Mouse (Mus musculus): ENCODE measurements around the gene Katnal1.

Katnal1 gene

DNA sequence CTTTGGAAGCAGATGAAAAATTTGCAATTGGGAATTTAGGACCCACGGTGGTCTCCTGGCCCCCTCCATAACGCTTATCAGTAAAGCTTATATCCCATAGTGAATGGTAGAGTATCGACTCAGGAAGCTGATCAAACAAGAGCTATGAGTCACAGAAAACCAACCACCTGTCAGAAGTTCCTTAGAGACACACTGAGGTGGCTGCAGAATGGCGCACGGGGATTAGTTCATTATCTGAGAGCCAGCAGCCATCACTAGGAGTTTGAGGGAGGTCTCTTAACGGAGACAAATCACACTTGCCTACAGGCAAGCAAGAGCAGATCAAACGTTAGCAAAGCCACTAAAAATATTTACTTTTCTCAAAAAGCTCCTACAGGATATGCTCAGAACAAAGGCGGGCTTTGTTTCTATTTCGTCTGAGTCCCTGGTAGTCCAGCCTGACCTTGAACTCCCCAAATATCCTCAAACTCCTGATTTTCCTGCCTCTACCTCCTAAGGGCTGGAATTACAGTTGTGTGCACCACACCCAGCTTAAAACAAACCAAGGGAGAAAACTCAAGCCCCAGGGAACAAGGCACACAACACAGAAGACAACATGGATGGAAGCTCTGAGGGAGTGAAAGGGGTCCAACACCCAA lies 27.9 kb upstream of the Katnal1 start:
- in situ Hi-C loops (cut with MboI; ENCODE audit: low pct_unique_long_range_greater_than_20kb in 1 of 2, low sequenced_read_pairs in 2 of 2, unreplicated experiment in 1 of 2), result no loop called here

DNA sequence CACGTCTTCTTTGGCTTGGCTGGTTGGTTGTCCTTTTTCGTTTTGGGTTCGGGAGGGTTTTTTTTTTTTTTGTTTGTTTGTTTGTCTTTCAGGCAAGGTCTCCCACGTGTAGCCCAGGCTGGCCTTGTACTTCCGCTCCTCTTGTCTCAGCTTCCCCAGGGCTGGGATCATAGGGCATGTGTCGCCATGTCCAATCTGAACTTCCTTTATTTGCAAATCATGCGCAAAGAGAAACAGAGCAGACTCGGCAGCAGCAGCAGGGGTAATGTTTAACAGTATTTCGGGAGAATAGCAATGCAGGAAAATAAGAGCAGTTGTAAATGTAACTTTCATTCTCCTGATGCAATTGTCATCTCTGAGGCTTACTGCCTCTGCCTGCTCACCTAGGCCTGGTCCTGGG lies 27.0 kb upstream of the Katnal1 start:
- in situ Hi-C loops (cut with MboI; ENCODE audit: low pct_unique_long_range_greater_than_20kb in 1 of 2, low sequenced_read_pairs in 2 of 2, unreplicated experiment in 1 of 2), result no loop called here

DNA sequence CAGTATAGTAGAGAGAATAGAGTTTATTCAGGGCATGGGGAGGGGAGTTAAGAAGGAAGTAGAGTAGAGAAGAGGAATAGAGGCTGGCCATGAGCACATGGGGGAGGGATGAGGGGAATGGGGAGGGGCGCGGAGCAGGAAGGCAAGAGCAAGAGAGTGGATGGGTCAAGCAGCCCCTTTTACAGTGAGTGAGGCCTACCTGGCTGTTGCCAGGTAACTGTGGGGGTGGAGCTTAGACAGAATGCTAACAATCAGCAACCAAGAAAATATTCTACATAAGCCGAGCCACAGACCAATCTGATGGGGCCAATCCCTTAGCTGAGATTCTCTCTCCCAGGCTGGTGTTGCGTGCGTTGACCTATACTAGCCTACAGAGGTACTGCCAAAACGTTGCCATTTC lies 26.5 kb upstream of the Katnal1 start:
- in situ Hi-C loops (cut with MboI; ENCODE audit: low pct_unique_long_range_greater_than_20kb in 1 of 2, low sequenced_read_pairs in 2 of 2, unreplicated experiment in 1 of 2), result no loop called here

DNA sequence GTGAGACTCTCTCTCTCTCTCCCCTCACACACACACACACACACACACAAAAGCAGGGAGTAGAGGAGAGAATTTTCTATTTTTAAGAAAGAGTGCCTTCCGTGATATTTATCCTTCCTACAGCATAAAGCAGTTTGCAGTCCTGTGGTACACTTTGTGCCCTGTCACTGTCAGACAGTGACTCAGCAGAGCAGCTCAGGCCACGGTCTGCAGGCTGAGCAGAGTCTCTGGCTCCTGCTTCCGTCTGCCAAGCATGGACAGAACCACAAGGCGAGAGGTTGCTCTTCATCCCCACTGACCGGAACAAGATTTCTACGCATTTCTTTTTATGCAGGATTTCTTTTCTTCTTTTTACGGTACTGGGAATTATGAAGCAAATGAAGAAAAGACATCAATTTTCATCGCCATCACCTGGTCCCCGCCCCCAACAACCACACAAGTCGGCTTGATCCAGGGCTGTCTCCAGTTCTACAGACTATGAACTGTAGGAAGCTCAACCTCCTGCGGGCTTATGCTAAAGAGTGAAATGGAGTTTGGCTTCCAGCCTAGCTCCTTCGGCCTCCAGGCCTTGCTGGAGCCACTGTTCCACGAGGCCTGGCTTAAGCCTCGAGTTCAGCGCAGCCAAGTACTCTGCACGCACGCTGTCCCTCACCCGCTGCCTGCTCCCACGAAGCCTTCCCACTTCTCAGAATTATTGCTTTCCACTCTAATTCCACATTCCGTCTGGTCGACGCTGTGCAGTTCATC lies 25.4 kb upstream of the Katnal1 start:
- in situ Hi-C loops (cut with MboI; ENCODE audit: low pct_unique_long_range_greater_than_20kb in 1 of 2, low sequenced_read_pairs in 2 of 2, unreplicated experiment in 1 of 2), result no loop called here

DNA sequence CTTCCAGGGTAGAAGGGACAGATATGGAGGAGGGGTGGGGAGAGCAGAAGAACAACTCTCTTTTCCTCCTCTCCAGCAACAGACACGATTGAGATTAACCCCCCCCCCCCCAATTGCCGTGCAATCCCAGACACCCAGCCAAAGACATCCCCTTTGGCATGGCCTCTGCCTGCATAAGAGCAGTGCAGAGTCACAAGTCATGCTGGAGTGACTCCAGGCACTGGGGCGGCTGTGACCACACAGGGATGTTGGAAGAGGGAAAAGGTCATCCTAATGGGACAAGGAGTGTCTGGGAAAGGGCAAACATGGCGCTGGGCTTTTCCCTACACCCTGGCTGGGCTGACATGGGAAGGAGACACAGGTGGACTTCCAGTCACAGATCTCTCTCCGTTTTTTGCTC lies 24.0 kb upstream of the Katnal1 start:
- in situ Hi-C loops (cut with MboI; ENCODE audit: low pct_unique_long_range_greater_than_20kb in 1 of 2, low sequenced_read_pairs in 2 of 2, unreplicated experiment in 1 of 2), result no loop called here

DNA sequence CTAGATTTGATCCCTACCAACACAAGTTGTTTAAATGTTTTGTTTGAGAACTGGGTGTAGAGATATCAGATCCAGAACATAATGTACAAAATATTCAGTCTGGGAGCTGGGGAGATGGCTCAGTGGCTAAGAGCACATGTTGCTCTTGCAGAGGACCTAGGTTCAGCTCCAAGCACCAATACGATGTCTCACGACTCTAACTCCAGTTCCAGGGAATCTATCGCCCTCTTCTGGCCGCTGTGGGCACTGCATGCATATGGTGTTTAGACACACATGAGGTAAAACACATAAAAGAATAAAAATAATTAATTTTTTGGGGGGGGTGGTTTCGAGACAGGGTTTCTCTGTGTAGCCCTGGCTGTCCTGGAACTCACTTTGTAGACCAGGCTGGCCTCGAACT lies 23.3 kb upstream of the Katnal1 start:
- in situ Hi-C loops (cut with MboI; ENCODE audit: low pct_unique_long_range_greater_than_20kb in 1 of 2, low sequenced_read_pairs in 2 of 2, unreplicated experiment in 1 of 2), result no loop called here

DNA sequence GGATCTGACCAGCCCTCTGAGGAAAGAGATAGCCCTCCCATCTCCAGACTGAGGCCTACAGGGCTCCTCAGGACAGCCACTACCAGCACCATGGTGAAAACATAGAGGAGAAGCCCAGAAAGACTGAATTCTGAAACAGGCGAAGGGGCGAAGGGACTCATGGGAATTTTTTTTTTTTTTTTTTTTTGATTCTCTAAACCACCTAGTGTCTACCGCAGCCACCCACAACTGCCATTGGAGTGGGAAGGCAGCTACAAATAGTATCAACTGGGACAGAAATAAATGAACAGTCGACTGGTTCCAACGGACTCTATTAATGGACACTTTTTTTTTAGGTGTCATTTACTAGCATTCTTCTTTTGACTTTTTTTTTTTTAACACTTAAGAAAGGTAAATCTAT lies 22.2 kb upstream of the Katnal1 start:
- in situ Hi-C loops (cut with MboI; ENCODE audit: low pct_unique_long_range_greater_than_20kb in 1 of 2, low sequenced_read_pairs in 2 of 2, unreplicated experiment in 1 of 2), result no loop called here

DNA sequence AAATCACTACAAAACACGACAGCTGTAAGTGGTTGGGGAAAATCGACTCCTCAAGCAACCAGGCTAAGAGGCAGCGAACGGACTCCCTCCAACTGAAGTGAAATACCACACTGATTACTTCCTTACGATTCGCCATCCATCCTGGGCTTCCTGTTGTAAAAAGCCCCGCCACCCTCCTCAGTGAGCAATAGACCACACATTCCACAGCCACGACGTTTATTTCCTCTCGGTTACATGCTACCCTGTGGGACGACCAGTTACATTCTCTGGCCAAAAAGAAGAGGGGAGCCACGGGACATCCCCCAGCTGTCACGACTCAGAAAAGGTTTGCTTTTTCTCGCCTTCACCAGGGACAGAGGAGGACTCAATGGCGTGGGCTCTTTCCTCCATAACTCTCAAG lies 20.9 kb upstream of the Katnal1 start:
- in situ Hi-C loops (cut with MboI; ENCODE audit: low pct_unique_long_range_greater_than_20kb in 1 of 2, low sequenced_read_pairs in 2 of 2, unreplicated experiment in 1 of 2), result no loop called here

DNA sequence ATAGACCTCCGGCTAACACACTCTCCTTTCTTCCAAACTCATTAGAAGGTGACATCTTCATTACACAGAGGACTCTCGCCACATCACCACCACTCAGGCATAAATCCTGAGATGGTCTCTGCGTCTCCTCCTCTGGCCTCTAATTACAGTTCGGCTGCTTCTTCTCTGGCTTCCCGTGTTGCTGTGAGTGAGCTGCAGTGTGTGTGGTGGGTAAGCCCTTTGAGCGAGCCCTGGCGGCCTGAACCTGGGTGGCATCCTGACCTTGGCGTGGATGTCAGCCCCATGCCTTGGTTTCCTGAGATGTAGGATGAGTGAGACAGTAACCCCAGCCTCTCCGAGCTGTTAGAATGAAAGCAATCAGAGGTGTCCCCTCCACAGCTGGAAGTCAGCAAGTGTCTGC lies 19.5 kb upstream of the Katnal1 start:
- in situ Hi-C loops (cut with MboI; ENCODE audit: low pct_unique_long_range_greater_than_20kb in 1 of 2, low sequenced_read_pairs in 2 of 2, unreplicated experiment in 1 of 2), result no loop called here

DNA sequence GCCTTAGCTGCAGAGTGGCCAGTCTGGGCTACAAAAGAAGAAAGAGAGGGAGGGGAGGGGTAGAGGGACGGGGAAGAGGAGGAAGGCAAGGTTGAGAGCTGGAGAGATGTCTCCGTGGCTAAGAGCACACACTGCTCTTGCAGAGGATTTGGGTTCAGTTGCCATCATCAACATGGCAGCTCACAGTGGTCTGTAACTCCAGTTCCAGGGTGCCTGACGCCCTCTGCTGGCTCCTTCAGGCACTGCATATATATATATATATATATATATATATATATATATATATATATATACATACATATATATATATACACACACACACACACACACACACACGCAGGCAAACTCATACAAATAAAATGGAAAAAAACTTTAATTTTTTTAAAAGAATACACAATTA lies 18.3 kb upstream of the Katnal1 start:
- in situ Hi-C loops (cut with MboI; ENCODE audit: low pct_unique_long_range_greater_than_20kb in 1 of 2, low sequenced_read_pairs in 2 of 2, unreplicated experiment in 1 of 2), result no loop called here

DNA sequence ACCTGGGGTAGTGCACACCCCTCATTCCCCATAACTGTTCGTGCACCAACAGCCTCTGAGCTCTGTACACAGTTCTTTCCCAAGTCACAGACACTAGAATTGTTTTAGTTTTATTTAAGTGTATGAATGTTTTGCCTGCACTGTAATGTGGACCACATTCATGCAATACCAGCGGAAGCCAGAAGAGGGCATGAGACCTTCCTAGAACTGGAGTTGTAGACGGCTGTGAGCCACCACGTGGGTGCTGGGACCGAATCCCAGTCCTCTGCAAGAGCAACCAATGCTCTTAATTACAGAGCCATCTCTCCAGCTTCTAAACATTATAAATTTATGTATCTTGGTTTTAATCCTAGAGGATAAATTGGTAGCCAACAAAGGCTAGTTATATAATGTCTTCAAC lies 17.7 kb upstream of the Katnal1 start:
- in situ Hi-C loops (cut with MboI; ENCODE audit: low pct_unique_long_range_greater_than_20kb in 1 of 2, low sequenced_read_pairs in 2 of 2, unreplicated experiment in 1 of 2), result no loop called here

DNA sequence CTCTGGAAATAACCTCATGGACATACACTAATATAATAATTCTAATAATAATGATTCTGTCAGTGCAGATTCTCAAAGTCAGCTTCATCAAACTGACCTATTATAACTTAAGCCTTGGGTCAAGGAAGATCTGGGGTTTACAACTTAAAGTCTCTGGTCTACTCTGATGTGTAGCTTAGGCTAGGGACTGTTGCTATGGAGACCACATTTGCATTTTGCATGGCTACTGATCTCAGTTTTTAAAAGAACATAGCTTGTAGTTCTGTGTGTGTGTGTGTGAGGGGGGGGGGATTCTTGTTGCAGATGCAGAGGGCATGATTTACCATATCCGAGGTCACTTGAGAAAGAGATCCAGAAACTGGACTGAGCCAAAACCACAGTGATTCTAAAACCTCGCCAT lies 16.6 kb upstream of the Katnal1 start:
- in situ Hi-C loops (cut with MboI; ENCODE audit: low pct_unique_long_range_greater_than_20kb in 1 of 2, low sequenced_read_pairs in 2 of 2, unreplicated experiment in 1 of 2), result no loop called here

DNA sequence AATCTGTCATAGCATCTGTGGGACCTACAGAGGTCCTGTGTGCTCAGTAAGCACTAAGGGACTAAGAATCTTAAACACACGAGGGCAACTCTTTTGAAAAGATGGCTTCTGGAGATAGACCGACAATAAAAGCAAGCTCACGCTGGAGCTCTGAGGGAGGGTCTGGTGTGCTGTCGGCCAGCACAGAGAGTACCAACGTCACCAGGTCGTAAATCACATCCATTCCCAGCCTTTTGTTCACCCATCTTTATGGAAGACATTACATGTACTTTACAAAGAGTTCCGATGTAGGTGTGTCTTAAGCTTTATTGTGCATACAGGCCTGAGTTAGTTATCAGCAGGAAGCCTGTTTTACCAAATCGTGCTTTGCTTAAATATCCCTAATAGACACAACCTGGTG lies 14.9 kb upstream of the Katnal1 start:
- in situ Hi-C loops (cut with MboI; ENCODE audit: low pct_unique_long_range_greater_than_20kb in 1 of 2, low sequenced_read_pairs in 2 of 2, unreplicated experiment in 1 of 2), result no loop called here

DNA sequence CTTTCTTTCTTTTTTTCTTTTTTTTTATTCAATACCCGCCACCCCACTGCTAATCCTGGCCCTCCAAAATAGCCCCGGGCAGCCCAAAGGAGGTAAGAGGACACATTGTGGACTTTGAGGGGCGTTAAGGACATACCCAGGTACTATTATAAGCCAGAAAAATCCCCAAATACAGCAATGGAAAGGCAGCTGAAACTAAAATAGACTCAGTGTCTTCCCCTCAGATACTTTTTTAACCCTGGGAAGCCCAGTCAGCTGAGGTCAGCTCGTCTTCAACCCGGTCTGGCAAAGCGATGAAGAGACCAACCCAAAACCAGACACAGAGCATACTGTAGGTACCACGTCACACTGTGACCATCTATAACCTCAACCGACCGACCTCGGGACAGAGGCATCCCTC lies 14.3 kb upstream of the Katnal1 start:
- in situ Hi-C loops (cut with MboI; ENCODE audit: low pct_unique_long_range_greater_than_20kb in 1 of 2, low sequenced_read_pairs in 2 of 2, unreplicated experiment in 1 of 2), result no loop called here

DNA sequence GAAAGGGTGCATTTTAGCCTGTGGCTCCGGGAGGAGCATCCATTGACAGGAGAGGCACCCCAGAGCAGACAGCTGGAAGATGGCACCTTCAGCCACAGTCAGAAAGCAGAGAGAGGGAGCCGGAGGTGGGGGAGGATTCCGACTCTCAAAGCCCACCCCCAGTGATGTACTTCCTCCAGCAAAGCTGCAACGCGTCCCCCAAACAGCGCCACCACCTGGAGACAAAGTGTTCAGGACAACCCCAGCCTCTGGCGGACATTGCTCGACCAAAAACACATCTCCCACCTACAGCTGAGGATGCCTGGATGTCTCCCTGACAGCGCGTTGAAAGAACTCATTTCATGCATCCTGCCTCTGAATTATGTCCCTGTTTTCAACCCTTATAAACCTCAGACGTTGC lies 13.8 kb upstream of the Katnal1 start:
- in situ Hi-C loops (cut with MboI; ENCODE audit: low pct_unique_long_range_greater_than_20kb in 1 of 2, low sequenced_read_pairs in 2 of 2, unreplicated experiment in 1 of 2), result no loop called here

DNA sequence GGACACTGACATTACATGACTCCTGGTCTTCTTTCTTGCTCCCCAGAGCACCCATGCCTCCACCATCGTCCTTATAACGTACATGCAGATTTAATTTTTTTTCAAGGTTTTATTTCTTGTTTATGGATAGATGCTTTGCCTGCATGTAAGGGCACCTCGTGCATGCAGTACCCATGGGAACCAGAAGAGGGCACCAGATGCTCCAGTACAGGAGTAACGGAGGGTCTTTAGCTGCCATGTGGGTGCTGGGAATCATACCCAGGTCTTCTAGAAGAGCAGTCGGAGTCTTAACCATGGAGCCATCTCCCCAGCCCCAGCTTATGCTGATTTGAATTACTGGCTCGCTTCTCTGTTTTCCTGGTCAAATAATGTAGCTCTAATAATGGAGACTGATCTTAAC lies 13.2 kb upstream of the Katnal1 start:
- in situ Hi-C loops (cut with MboI; ENCODE audit: low pct_unique_long_range_greater_than_20kb in 1 of 2, low sequenced_read_pairs in 2 of 2, unreplicated experiment in 1 of 2), result no loop called here

DNA sequence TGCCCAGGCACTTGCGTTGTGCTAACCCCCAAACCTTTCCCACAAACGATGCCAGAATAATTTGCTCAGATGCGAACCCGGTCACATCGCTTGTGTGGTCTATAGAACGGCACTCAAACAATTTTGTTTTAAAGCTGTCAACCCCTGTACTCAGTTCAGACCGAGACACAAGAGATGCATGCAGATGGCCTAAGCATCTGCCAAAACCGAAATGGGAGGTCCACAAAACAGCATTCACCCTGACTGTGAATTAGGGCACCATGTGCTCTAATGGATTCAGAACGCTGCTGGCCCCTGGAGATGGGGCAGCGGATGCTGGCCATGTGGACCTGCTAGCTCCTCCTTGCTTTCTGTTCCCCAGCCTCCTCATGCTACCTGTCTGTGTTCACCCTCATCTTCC lies 12.7 kb upstream of the Katnal1 start:
- in situ Hi-C loops (cut with MboI; ENCODE audit: low pct_unique_long_range_greater_than_20kb in 1 of 2, low sequenced_read_pairs in 2 of 2, unreplicated experiment in 1 of 2), result no loop called here

DNA sequence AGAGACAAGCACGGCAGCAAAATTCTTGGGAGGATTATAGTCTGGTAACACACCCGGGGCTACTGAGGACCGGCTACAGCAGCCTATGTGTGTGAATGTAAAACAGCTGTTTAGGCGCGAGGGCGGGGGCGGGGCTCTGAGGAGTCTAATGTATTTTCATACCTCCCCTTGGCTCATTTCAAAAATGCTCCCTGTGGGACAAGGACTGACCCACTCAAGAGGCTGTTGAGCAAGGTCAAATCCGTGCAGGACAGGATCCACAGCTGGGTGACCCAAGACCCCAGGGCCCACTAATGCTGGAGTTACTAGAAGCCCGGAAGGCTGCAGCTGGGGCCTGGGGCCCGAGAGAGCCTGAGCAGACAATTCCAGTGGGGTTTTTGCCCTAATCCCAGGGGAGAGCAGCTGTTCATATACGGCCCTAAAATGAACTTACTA lies 10.8 kb upstream of the Katnal1 start:
- in situ Hi-C loops (cut with MboI; ENCODE audit: low pct_unique_long_range_greater_than_20kb in 1 of 2, low sequenced_read_pairs in 2 of 2, unreplicated experiment in 1 of 2), result no loop called here

DNA sequence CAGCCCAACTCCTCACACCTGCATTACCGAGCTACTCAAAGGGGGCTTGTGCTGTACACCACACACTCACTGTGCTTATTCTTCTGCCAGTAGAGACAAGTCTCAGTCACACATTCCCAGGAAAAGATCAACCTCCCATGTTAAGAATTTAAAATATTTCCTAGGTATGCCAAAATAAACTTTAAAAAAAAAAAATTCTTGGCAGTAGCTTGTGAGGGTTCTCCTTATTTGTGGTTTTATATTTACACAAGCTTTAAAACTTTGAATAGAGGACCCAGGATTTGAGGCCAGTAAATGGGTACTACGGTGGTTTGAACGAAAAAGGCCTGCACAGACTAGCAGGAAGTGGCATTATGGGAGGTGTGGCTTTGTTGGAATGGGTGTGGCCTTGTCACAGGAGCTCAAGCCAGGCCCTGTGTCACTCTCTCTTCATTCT lies 7.4 kb upstream of the Katnal1 start:
- in situ Hi-C loops (cut with MboI; ENCODE audit: low pct_unique_long_range_greater_than_20kb in 1 of 2, low sequenced_read_pairs in 2 of 2, unreplicated experiment in 1 of 2), result no loop called here

DNA sequence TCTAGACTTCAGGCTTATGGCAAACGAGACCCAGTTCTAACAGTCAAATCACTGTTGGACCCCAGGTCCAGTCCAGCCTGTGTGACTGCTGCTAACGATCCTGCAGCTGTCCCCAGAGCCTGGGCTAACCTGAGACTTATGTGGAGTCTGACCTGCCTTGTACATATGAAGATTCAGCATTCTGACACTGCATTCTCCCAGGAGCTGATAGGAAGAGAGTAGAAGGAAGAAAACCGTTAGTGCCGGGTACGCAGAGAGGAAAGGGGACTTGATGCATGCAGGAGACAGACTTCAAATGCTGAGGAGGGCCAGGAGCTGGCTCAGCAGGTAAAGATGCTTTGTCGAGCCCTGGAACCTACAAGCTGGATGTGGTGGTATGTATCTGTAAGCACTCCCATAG lies 6.8 kb upstream of the Katnal1 start:
- in situ Hi-C loops (cut with MboI; ENCODE audit: low pct_unique_long_range_greater_than_20kb in 1 of 2, low sequenced_read_pairs in 2 of 2, unreplicated experiment in 1 of 2), result no loop called here

Measured in mouse embryonic stem cell (cell line).